In genomic region chr17:10321092-10321491, GRCm38 (mm10) we compare ENCODE assay signal across 10 mouse cellular contexts. TPM values are rescaled to one million over a fixed set of nuclear protein-coding genes. Genes with fewer than 3 reads are reported as not detected.
DNase-seq lines count a peak whose midpoint lies in the region; ATAC-seq lines count a peak whose summit lies in the region.
"Had no signal": no experiment of that assay in that cellular context is flagged by ENCODE, and none has a peak within 500 bp of the region (broad histone marks: within the 10 kb centered on the region; RNA-seq: fewer than 3 reads in every experiment).

No protein-coding gene starts in this region.

- peaks cover 22% of the 10 kb centered on the region for H3K4me1 ChIP-seq in heart, embryonic 12.5 days (replicated peaks)
- H3K4me1 ChIP-seq in limb, embryonic 12.5 days (replicated peaks) = peaks cover 10% of the 10 kb centered on the region
- H3K4me1 ChIP-seq in neural tube, embryonic 15.5 days = peaks cover 24% of the 10 kb centered on the region

- ATAC-seq in heart, embryonic 12.5 days (ENCODE audit: insufficient number of reproducible peaks, low FRiP score) = no peak
- ATAC-seq in limb, embryonic 12.5 days (ENCODE audit: insufficient number of reproducible peaks, insufficient read depth, low FRiP score, low TSS enrichment, low read depth) = no peak
- ATAC-seq in neural tube, embryonic 15.5 days (ENCODE audit: low FRiP score) = no peak

- WGBS in heart, embryonic 12.5 days = 20% methylated on average over 1 of the region's 1 CpGs
- 51% methylated on average over 1 of the region's 1 CpGs for WGBS in limb, embryonic 12.5 days
- 15% methylated on average over 1 of the region's 1 CpGs for WGBS in neural tube, embryonic 15.5 days

- intact Hi-C loops in gastrocnemius, postnatal 36 days (cut with DNase I) = loop anchor here (10.0 kb wide), 1 partner anchor 424 kb away; no protein-coding TSS in a partner anchor

- H3K4me3 ChIP-seq in heart, embryonic 12.5 days = peak overlapping the region; percentile 33
- no peak overlapping the region for H3K4me3 ChIP-seq in limb, embryonic 12.5 days (replicated peaks)
- H3K4me3 ChIP-seq in neural tube, embryonic 15.5 days (replicated peaks) = peak overlapping the region; percentile 22

- H3K27ac ChIP-seq in heart, embryonic 12.5 days (ENCODE audit: poor library complexity, severe bottlenecking) = peak overlapping the region; percentile 68
- no peak overlapping the region for H3K27ac ChIP-seq in limb, embryonic 12.5 days
- H3K27ac ChIP-seq in neural tube, embryonic 15.5 days (replicated peaks) = 0 out of 2 replicates have a peak overlapping the region, but pooled peaks have one; percentile 48

- no peaks in the 10 kb centered on the region for H3K27me3 ChIP-seq in heart, embryonic 12.5 days (replicated peaks)
- no peaks in the 10 kb centered on the region for H3K27me3 ChIP-seq in limb, embryonic 12.5 days
- H3K27me3 ChIP-seq in neural tube, embryonic 15.5 days (replicated peaks) = no peaks in the 10 kb centered on the region

- peaks cover 3% of the 10 kb centered on the region; the same call in 1 of the 2 replicates for H3K9me3 ChIP-seq in heart, embryonic 12.5 days (replicated peaks)
- H3K9me3 ChIP-seq in limb, embryonic 12.5 days = peaks cover 5% of the 10 kb centered on the region; the same call in 1 of the 2 replicates
- no peaks in the 10 kb centered on the region for H3K9me3 ChIP-seq in neural tube, embryonic 15.5 days (replicated peaks)

- DNase-seq in heart, adult 9 months (ENCODE audit: low spot score in 2 of 2) = no peak
- peak; percentile 42 for DNase-seq in lung, postnatal 36 days
- no peak for DNase-seq in lung, postnatal 4 days
- DNase-seq in left cerebral cortex, adult 9 months (ENCODE audit: low spot score in 2 of 2) = no peak
- no peak for DNase-seq in gastrocnemius, postnatal 36 days
- DNase-seq: left cerebral cortex, postnatal 4 days; thymus, postnatal 4 days had no signal

- peak overlapping the region; percentile 68 for H3K9ac ChIP-seq in heart, embryonic 12.5 days
- H3K9ac ChIP-seq in limb, embryonic 12.5 days (replicated peaks) = no peak overlapping the region
- H3K9ac ChIP-seq in neural tube, embryonic 15.5 days (replicated peaks) = no peak overlapping the region

- H3K36me3 ChIP-seq in heart, embryonic 12.5 days = peaks cover 10% of the 10 kb centered on the region
- no peaks in the 10 kb centered on the region for H3K36me3 ChIP-seq in limb, embryonic 12.5 days
- H3K36me3 ChIP-seq in neural tube, embryonic 15.5 days = no peaks in the 10 kb centered on the region

- peak overlapping the region; percentile 65 for H3K4me2 ChIP-seq in heart, embryonic 12.5 days
- H3K4me2 ChIP-seq in limb, embryonic 12.5 days = peak overlapping the region; percentile 30; the same call in 1 of the 2 replicates
- peak overlapping the region; percentile 53 for H3K4me2 ChIP-seq in neural tube, embryonic 15.5 days

RNA-seq across cellular contexts. Expression of gene Qk, which starts 1.4 kb away (rescaled TPM):
- polyA plus RNA-seq in heart, embryonic 12.5 days (2016; fragmentation: Nextera tagmentation; extraction: Ambion mirVana) = 41.5 and 44.9 TPM in 2 replicates
- 27.8 and 30.5 TPM in 2 replicates for polyA plus RNA-seq in limb, embryonic 12.5 days (2016; fragmentation: Nextera tagmentation; extraction: Ambion mirVana)
- 38.9 and 44.0 TPM in 2 replicates for polyA plus RNA-seq in neural tube, embryonic 15.5 days (2015; fragmentation: Nextera tagmentation; extraction: Ambion mirVana)
- 100 to 1,000 TPM; 212 to 251 TPM for total RNA-seq in gastrocnemius, postnatal 36 days (2021)
